Mouse (Mus musculus) lung, postnatal 25 days (tissue): ENCODE results near the gene Chaf1a.

Source experiments
- DNase-seq: peaks from one replicate; pipeline ENCODE4 v3.0.0; 2022; ENCODE audit warnings: low spot score

The Chaf1a gene

GRCm38 (mm10) chr17:56119431-56119830 lies 79.2 kb downstream of the Chaf1a start:
- DNase-seq = no peak

GRCm38 (mm10) chr17:56119981-56120880 lies 80.0 kb downstream of the Chaf1a start:
- no peak for DNase-seq

GRCm38 (mm10) chr17:56121826-56122225 lies 81.6 kb downstream of the Chaf1a start, which contains the start of gene Lrg1:
Lrg1 (minus strand) TSS chr17:56122001.
- no peak for DNase-seq
